Mouse (Mus musculus) CH12.LX (cell line): ENCODE measurements around the gene Bcat1. TPM values are rescaled to one million over a fixed set of nuclear protein-coding genes. Genes with fewer than 3 reads are reported as not detected.

Experiments
- DNase-seq: peaks from one replicate; pipeline ENCODE4 v3.0.0-alpha.2; 2013; ENCODE audit errors: extremely low read depth
- H3K27ac ChIP-seq: 2 replicates; pipeline ENCODE4 v1.5.1; 2012; ENCODE audit warnings: low read depth, mild to moderate bottlenecking, control low read depth, moderate library complexity; ENCODE audit not compliant: insufficient read depth
- H3K27me3 ChIP-seq: replicated peaks from 2 replicates; pipeline ENCODE3; 2012; ENCODE audit warnings: inconsistent platforms
- H3K36me3 ChIP-seq, 2 experiments: replicated peaks in 1 of 2; 2 replicates each; pipeline versions ENCODE3 to v1.6.1; 2012; ENCODE audit warnings: inconsistent platforms in 1 of 2, low read length in 1 of 2, mild to moderate bottlenecking in 1 of 2, mixed read lengths in 1 of 2, moderate library complexity in 1 of 2; ENCODE audit not compliant: control insufficient read depth in 1 of 2, insufficient read depth in 1 of 2
- H3K4me1 ChIP-seq, 2 experiments: 2 replicates each; pipeline ENCODE4 v1.6.1; 2012; ENCODE audit warnings: inconsistent platforms in 1 of 2, moderate library complexity in 1 of 2; ENCODE audit not compliant: insufficient read depth in 2 of 2, control insufficient read depth in 1 of 2
- H3K4me2 ChIP-seq: 2 replicates; pipeline ENCODE4 v1.6.1; 2012; ENCODE audit warnings: low read depth, mild to moderate bottlenecking, control low read depth; ENCODE audit not compliant: poor library complexity, insufficient read depth, severe bottlenecking
- H3K4me3 ChIP-seq, 3 experiments: fragments of 150-350 bp in 1 of 3; sonication (generic) in 1 of 3; replicated peaks in 1 of 3; 2 replicates each; pipeline versions ENCODE3 to v1.5.1; 2011 to 2012; ENCODE audit warnings: low read depth in 2 of 3, low read length in 2 of 3, mild to moderate bottlenecking in 2 of 3, moderate library complexity in 2 of 3, control low read depth in 1 of 3, improper control_type of control experiment in 1 of 3, inconsistent platforms in 1 of 3, mixed read lengths in 1 of 3; ENCODE audit not compliant: poor library complexity in 1 of 3
- H3K79me2 ChIP-seq: replicated peaks from 2 replicates; pipeline ENCODE4 v1.6.1; 2012; ENCODE audit warnings: mild to moderate bottlenecking, moderate library complexity; ENCODE audit not compliant: control insufficient read depth, poor library complexity, insufficient read depth, severe bottlenecking; ENCODE audit errors: extremely low read depth
- H3K9ac ChIP-seq: 2 replicates; pipeline ENCODE4 v1.6.1; 2012; ENCODE audit warnings: low read depth, mild to moderate bottlenecking, control low read depth, moderate library complexity; ENCODE audit not compliant: insufficient read depth
- H3K9me3 ChIP-seq: replicated peaks from 2 replicates; pipeline ENCODE3; 2012; ENCODE audit warnings: low read length, inconsistent platforms, mixed read lengths
- BHLHE40 ChIP-seq: IDR thresholded peaks from 2 replicates; pipeline ENCODE4 v1.6.1; 2011; ENCODE audit warnings: mild to moderate bottlenecking, low read depth, low read length, improper control_type of control experiment
- CTCF ChIP-seq, 2 experiments: IDR thresholded peaks in 1 of 2; conservative IDR thresholded peaks in 1 of 2; 2 replicates each; pipeline ENCODE4 v1.5.1; 2011 to 2012; ENCODE audit warnings: low read depth in 2 of 2, low read length in 2 of 2, improper control_type of control experiment in 1 of 2, inconsistent platforms in 1 of 2, mild to moderate bottlenecking in 1 of 2, moderate library complexity in 1 of 2
- ELF1 ChIP-seq: IDR thresholded peaks from 2 replicates; pipeline ENCODE4 v1.6.1; 2014; ENCODE audit warnings: low read depth, mild to moderate bottlenecking, inconsistent platforms, low read length, improper control_type of control experiment
- EP300 ChIP-seq: IDR thresholded peaks from 2 replicates; pipeline ENCODE4 v1.6.1; 2011; ENCODE audit warnings: low read length, improper control_type of control experiment
- ETS1 ChIP-seq: conservative IDR thresholded peaks from 2 replicates; pipeline ENCODE4 v1.6.1; 2012; ENCODE audit warnings: low read depth, mild to moderate bottlenecking, inconsistent platforms, low read length, improper control_type of control experiment, moderate library complexity
- HCFC1 ChIP-seq: IDR thresholded peaks from 2 replicates; pipeline ENCODE4 v1.6.1; 2012; ENCODE audit warnings: low read depth, mild to moderate bottlenecking, inconsistent platforms, low read length, improper control_type of control experiment
- JUN ChIP-seq: IDR thresholded peaks from 2 replicates; pipeline ENCODE4 v1.6.1; 2011; ENCODE audit warnings: low read depth, mild to moderate bottlenecking, low read length, improper control_type of control experiment, moderate library complexity; ENCODE audit not compliant: insufficient read depth
- MYC ChIP-seq: IDR thresholded peaks from 2 replicates; pipeline ENCODE4 v1.6.1; 2011; ENCODE audit warnings: low read depth, mild to moderate bottlenecking, improper control_type of control experiment, low read length
- NRF1 ChIP-seq: IDR thresholded peaks from 2 replicates; pipeline ENCODE4 v1.6.1; 2014; ENCODE audit warnings: low read depth, mild to moderate bottlenecking, inconsistent platforms, low read length, improper control_type of control experiment, moderate library complexity
- POLR2AphosphoS2 ChIP-seq: IDR thresholded peaks from 2 replicates; pipeline ENCODE4 v1.6.1; 2011; ENCODE audit warnings: low read depth, low read length, improper control_type of control experiment
- RAD21 ChIP-seq: IDR thresholded peaks from 2 replicates; pipeline ENCODE4 v1.6.1; 2011; ENCODE audit warnings: low read depth, mild to moderate bottlenecking, low read length, improper control_type of control experiment, moderate library complexity
- TBP ChIP-seq: conservative IDR thresholded peaks from 2 replicates; pipeline ENCODE4 v1.6.1; 2011; ENCODE audit warnings: low read depth, low read length, improper control_type of control experiment
- dilution Hi-C: fragments of 300-500 bp; cut with MboI; formaldehyde crosslinking; loops from 2 replicates; pipeline ENCODE4 v1.14.3; 2020; ENCODE audit warnings: low sequenced_read_pairs; ENCODE audit not compliant: extremely low pct_unique_long_range_greater_than_20kb, extremely low pct_ligation_motif_present
- in situ Hi-C: fragments of 300-500 bp; cut with MboI; formaldehyde crosslinking; loops from 3 replicates; pipeline ENCODE4 v1.14.3; 2019; ENCODE audit warnings: low sequenced_read_pairs, low pct_ligation_motif_present, low pct_unique_long_range_greater_than_20kb, mixed read lengths
- polyA plus RNA-seq: library from polyadenylated mRNA; unstranded; fragments of >175 nt; gene quantifications from 2 replicates; pipeline ENCODE4 v1.2.1, GENCODE M21; 2012; ENCODE audit warnings: low read depth; ENCODE audit not compliant: insufficient read length
- total RNA-seq, 2 experiments: library from RNA; depleted of rRNA; stranded (reverse); fragments of 300-350 nt in 1 of 2; fragments of >200 nt in 1 of 2; gene quantifications; 2 replicates each; pipeline ENCODE4 v1.2.3; 2012 to 2014

Gene Bcat1
- total and polyA plus RNA-seq, 3 experiments, result 141 to 199 (median 176) TPM

DNA sequence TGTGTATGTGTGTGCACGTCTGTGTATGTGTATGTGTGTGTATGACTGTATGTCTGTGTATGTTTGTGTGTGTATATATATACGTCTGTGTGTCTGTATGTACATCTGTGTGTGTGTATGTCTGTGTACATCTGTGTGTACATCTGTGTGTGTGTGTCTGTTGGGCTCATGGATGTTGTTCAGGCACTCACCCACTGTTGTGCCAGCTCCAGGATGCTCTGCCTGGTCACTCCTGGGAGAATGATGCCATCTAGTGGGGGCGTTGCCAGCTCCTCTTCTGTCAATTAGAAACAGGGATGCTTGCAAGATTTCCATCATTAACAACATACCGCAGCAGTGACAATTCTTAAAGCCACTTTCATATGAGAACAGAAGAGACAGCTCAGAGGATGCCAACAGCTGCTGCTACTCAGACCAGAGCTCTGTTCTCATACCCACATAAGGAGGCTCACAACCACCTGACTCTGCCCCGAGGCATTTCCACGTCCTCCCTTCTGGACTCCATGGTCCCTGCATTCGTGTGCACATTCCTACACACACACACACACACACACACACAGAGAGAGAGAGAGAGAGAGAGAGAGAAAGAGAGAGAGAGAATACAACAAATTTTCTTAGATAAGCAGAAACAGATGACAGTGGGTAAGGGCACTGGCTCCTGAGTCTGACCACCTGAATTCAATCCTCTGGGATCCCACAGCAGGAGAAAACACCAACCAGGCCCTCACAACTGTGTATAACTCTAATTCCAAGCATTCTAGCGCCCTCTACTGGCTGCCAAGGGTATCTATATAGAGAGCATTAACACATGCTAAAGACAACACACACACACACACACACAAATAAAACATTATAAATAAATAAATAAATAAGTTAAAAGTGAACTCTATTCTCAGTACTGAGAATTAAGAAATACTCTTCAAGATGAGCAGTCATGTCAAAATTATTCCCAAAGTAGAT, 65.8 kb downstream of the Bcat1 start:
- no peak overlapping the region for H3K4me3 ChIP-seq
- peaks cover 76 to 97% of the 10 kb centered on the region in 2 experiments for H3K36me3 ChIP-seq
- H3K27ac ChIP-seq, result no peak overlapping the region
- DNase-seq, result peak; percentile 48
- dilution Hi-C loops (no loop called here), in situ Hi-C loops (no loop called here)
- no peaks in the 10 kb centered on the region for H3K27me3 ChIP-seq
- peaks cover 2% of the 10 kb centered on the region for H3K9me3 ChIP-seq
- H3K9ac ChIP-seq, result no peak overlapping the region
- TF ChIP-seq EP300 (no peak), HCFC1 (no peak), ETS1 (no peak), MYC (no peak), POLR2AphosphoS2 (no peak), NRF1 (no peak), RAD21 (peak; percentile 7), JUN (no peak), TBP (no peak), ELF1 (no peak), CTCF (conservative IDR thresholded peaks at IDR 0.05 in 1 of 2, IDR thresholded peaks at IDR 0.05 in 1 of 2; ENCODE audit: low read depth in 2 of 2, low read length in 2 of 2) (peak; percentile 32 to 57; a peak in 3 of 4 replicates)
- H3K79me2 ChIP-seq, result no peaks in the 10 kb centered on the region
- no peak overlapping the region for H3K4me2 ChIP-seq
- H3K4me1 ChIP-seq, result no peaks in the 10 kb centered on the region

DNA sequence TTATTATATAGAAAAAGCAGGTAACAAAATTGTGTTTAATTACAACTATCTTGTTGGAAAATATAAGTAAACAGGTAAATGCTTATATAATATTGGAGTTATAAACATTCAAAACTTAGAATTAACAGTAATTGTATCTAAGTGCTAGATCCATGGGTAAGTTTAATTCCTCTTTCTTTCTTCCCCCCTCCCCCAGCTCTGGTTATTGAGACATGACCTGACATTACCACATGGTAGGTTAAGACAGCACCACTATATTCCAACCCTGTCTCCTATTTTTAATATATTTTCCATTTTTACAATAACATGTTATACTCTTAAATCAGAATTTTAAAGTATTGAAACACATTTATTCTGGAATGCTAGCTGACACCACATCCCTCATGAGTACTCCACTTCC, 72.5 kb downstream of the Bcat1 start:
- no peaks in the 10 kb centered on the region for H3K4me1 ChIP-seq
- H3K4me2 ChIP-seq, result no peak overlapping the region
- no peak overlapping the region for H3K27ac ChIP-seq
- H3K9me3 ChIP-seq, result no peaks in the 10 kb centered on the region
- no peak for TF ChIP-seq ETS1
- TF ChIP-seq BHLHE40, result no peak
- no peak for DNase-seq
- H3K27me3 ChIP-seq, result no peaks in the 10 kb centered on the region
- H3K79me2 ChIP-seq, result no peaks in the 10 kb centered on the region
- H3K4me3 ChIP-seq, result no peak overlapping the region
- H3K36me3 ChIP-seq, result peaks cover 53 to 93% of the 10 kb centered on the region in 2 experiments
- H3K9ac ChIP-seq, result no peak overlapping the region
- in situ Hi-C loops, result no loop called here
- dilution Hi-C loops, result no loop called here
